Mouse (Mus musculus) limb, embryonic 10.5 days (tissue): ENCODE measurements at regions not wholly inside any gene's neighbourhood (a gene's known extent, or its start where the extent isn't known, plus 50 kb on each side); places are given as distances from the start of the nearest gene placed in this dataset.

ENCODE experiments used
- DNase-seq: peaks from one replicate; pipeline ENCODE4 v3.0.0-alpha.2; 2017; ENCODE audit warnings: low spot score
- H3K27ac ChIP-seq: fragments of 300-500 bp; sonication (generic); 2 replicates; pipeline ENCODE4 v1.5.1; 2016; ENCODE audit warnings: mild to moderate bottlenecking
- H3K27me3 ChIP-seq: fragments of 300-500 bp; sonication (generic); 2 replicates; pipeline ENCODE4 v1.6.1; 2016; ENCODE audit warnings: low read depth, mild to moderate bottlenecking; ENCODE audit not compliant: poor library complexity, severe bottlenecking
- H3K36me3 ChIP-seq: fragments of 300-500 bp; sonication (generic); 2 replicates; pipeline ENCODE4 v1.6.1; 2016; ENCODE audit warnings: mild to moderate bottlenecking, moderate library complexity
- H3K4me1 ChIP-seq: fragments of 300-500 bp; sonication (generic); 2 replicates; pipeline ENCODE4 v1.6.1; 2016
- H3K4me3 ChIP-seq: fragments of 300-500 bp; sonication (generic); 2 replicates; pipeline ENCODE4 v1.5.1; 2016; ENCODE audit warnings: mild to moderate bottlenecking, moderate library complexity
- H3K9me3 ChIP-seq: fragments of 300-500 bp; sonication (generic); replicated peaks from 2 replicates; pipeline ENCODE4 v1.6.1; 2016; ENCODE audit warnings: mild to moderate bottlenecking
- WGBS: fragments of 180-500 bp; shearing (Covaris S2); methylation state at CpG from one replicate; pipeline ENCODE4 v1.1.7; 2016; 5-methylcytosine and 5-hydroxymethylcytosine counted together

GRCm38 (mm10) chr10:120593876-120594275, 117.6 kb upstream of the Hmga2 start:
- DNase-seq: no peak
- H3K4me3 ChIP-seq: no peak overlapping the region
- no peaks in the 10 kb centered on the region for H3K36me3 ChIP-seq
- H3K27ac ChIP-seq: no peak overlapping the region
- H3K27me3 ChIP-seq: no peaks in the 10 kb centered on the region
- peaks cover 16% of the 10 kb centered on the region for H3K4me1 ChIP-seq
- no peaks in the 10 kb centered on the region for H3K9me3 ChIP-seq

- peak overlapping the region; percentile 68 for H3K27ac ChIP-seq
- peaks cover 26% of the 10 kb centered on the region for H3K4me1 ChIP-seq
- WGBS: 23% methylated on average over 2 of the region's 2 CpGs
- DNase-seq: no peak
- no peaks in the 10 kb centered on the region for H3K36me3 ChIP-seq
- no peak overlapping the region for H3K4me3 ChIP-seq
- H3K9me3 ChIP-seq: no peaks in the 10 kb centered on the region
- H3K27me3 ChIP-seq: no peaks in the 10 kb centered on the region
Observed at GRCm38 (mm10) chr10:120589659-120590058, 113.4 kb upstream of the Hmga2 start.

DNA sequence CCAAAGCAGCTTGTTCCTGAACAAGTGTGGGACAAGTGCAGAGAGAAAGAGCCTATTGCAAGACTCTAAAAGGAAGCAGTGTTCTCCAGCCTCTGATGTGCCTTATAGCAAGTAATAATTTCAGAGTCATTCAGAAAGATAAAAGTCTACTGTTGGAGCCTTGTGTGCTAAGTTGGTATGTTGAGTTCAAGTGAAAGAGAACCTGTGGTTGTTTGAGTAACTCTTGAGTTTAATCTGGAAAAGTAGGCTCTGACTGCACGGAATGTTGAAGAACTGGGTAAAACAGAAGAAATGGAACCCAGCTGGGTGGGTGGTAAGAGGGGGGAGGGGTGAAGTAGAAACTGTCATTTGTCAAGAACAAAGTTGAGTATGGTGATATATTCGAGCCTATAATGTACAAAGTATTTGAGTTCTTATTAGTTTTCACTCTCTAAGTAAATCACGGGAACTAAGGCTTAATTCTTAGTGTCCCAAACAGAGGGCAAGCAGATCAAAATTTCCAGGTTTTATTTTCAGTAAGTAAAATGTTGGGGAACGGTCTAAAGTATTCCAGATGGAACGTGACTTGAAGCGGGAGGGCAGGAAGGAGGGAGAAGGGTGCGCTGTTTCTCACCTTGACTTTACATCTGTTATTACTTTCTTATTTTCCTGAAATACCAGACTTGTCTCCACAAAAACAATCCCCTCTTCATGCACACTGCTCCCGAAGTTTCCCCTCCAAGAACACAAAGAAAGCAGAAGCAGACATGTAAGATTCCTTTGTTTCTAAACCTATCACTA, 111.8 kb upstream of the Hmga2 start:
- 57% methylated on average over 8 of the region's 8 CpGs for WGBS
- Histone ChIP-seq H3K27me3 (no peaks in the 10 kb centered on the region), H3K4me1 (peaks cover 26% of the 10 kb centered on the region), H3K9me3 (no peaks in the 10 kb centered on the region), H3K4me3 (no peak overlapping the region), H3K27ac (peak overlapping the region; percentile 84), H3K36me3 (no peaks in the 10 kb centered on the region)
- no peak for DNase-seq

DNA sequence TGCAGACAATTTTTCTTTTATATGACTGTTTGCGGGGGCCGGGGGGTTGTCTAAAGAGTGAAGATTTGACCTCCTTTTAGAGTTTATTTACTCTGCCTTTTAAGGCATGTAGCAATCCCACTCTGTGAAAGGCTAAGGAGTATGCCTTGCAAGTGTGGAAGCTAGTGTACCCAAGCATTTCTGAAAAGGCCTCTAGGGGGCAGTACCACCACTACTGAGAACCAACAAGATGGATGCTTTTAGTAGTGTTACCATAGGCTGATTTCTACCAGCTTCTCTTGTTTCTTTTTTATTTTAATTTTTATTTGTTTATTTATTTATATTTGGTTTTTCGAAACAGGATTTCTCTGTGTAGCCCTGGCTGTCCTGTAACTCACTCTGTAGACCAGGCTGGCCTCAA, 110.9 kb upstream of the Hmga2 start:
- Histone ChIP-seq H3K27ac (peak overlapping the region; percentile 84; the same call in 1 of the 2 replicates), H3K4me1 (peaks cover 34% of the 10 kb centered on the region), H3K4me3 (no peak overlapping the region), H3K27me3 (no peaks in the 10 kb centered on the region), H3K9me3 (no peaks in the 10 kb centered on the region), H3K36me3 (no peaks in the 10 kb centered on the region)
- DNase-seq: no peak
- 87% methylated on average over 3 of the region's 3 CpGs for WGBS

- H3K9me3 ChIP-seq: no peaks in the 10 kb centered on the region
- DNase-seq: no peak
- no peak overlapping the region for H3K4me3 ChIP-seq
- WGBS: 28% methylated on average over 7 of the region's 7 CpGs
- 0 out of 2 replicates have a peak overlapping the region, but pooled peaks have one; percentile 21 for H3K27ac ChIP-seq
- no peaks in the 10 kb centered on the region for H3K36me3 ChIP-seq
- no peaks in the 10 kb centered on the region for H3K27me3 ChIP-seq
- peaks cover 34% of the 10 kb centered on the region for H3K4me1 ChIP-seq
Observed at GRCm38 (mm10) chr10:120582497-120582896, 106.2 kb upstream of the Hmga2 start.

DNA sequence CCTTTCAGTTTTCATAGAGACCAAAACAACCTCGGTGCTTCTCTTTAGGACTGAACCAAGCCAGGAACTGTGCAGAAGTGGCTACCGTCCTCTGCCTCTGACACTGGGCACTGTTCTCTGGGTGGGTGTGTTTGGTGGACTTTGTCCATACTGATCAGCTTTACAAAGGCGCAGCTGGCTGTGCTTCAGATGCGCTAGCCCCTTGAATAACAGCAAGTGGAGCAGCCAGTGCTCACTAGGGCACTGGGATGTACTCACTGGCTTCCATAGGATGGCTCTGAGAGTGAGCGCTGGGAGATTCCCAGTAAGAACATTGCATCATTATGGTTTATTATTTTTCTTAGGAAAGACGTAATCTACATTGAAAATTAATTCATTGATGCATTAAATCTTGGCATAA, 105.3 kb upstream of the Hmga2 start:
- no peaks in the 10 kb centered on the region for H3K36me3 ChIP-seq
- 93% methylated on average over 6 of the region's 6 CpGs for WGBS
- H3K4me3 ChIP-seq: no peak overlapping the region
- H3K9me3 ChIP-seq: no peaks in the 10 kb centered on the region
- no peaks in the 10 kb centered on the region for H3K27me3 ChIP-seq
- peak overlapping the region; percentile 42; the same call in 1 of the 2 replicates for H3K27ac ChIP-seq
- DNase-seq: no peak
- peaks cover 41% of the 10 kb centered on the region for H3K4me1 ChIP-seq

DNA sequence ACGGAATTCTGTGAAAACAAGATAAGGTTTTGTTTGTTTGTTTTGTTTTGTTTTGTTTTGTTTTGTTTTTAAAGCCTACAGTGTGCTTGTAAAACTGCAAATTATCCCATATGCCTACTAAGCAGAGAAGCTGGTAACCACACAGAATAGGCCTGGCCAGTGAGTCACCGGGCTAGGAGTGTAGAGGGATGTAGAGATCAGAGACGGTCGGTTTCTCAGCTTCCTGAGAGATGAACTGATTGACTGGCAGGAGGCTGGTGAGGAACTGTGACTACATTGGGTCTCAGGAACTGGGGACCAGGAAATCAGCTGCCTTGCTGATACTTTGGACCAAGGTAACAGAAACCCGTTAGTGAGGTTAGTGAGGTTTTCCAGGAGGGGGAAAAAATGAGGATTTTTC, 100.6 kb upstream of the Hmga2 start:
- Histone ChIP-seq H3K9me3 (no peaks in the 10 kb centered on the region), H3K27ac (peak overlapping the region; percentile 61), H3K4me1 (peaks cover 66% of the 10 kb centered on the region), H3K36me3 (no peaks in the 10 kb centered on the region), H3K4me3 (no peak overlapping the region), H3K27me3 (no peaks in the 10 kb centered on the region)
- no peak for DNase-seq
- WGBS: 32% methylated on average over 5 of the region's 5 CpGs

DNA sequence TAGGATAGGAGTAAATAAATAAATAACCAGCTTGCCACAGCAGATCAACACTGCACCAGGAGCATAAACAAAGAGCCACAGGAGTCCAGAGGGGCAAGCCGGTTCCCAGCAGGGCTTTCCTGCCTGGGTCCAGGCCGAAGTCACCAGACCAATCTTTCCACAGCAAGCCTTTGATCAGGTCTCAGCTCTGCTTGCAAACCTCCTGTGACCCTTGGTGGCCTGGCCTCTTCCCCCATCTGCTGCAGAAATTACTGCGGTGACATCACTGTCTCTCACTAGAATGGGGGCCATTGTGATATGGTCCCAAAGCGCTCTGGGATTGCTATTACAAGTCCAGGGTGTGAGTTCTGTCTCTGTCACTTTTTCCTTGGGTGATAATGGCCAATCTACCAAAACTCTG, 99.9 kb upstream of the Hmga2 start:
- Histone ChIP-seq H3K27me3 (no peaks in the 10 kb centered on the region), H3K27ac (peak overlapping the region; percentile 75), H3K9me3 (no peaks in the 10 kb centered on the region), H3K4me3 (no peak overlapping the region), H3K4me1 (peaks cover 73% of the 10 kb centered on the region), H3K36me3 (no peaks in the 10 kb centered on the region)
- peak; percentile 57 for DNase-seq
- 7% methylated on average over 4 of the region's 4 CpGs for WGBS

DNA sequence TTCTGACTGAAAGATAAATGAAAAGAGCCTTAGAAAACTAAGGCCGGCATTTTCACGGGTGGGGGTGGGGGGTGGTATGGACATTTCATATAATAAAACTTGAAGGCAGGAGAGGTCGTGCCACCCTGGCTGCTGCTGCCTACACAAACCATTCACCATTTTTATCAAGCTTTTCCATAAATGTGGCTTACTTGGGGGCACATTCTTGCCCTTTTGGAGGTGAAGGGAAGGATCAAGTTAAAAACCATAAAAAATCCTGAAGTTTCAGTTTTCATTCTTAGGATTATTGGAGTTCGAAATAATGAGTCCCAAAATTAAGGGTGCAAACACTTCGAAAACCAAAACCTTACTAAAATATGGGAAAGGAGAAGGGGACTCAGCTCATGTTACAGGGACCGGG, 95.1 kb upstream of the Hmga2 start:
- H3K4me3 ChIP-seq: peak overlapping the region; percentile 6; the same call in 1 of the 2 replicates
- peaks cover 61% of the 10 kb centered on the region for H3K4me1 ChIP-seq
- H3K27ac ChIP-seq: peak overlapping the region; percentile 56; the same call in 1 of the 2 replicates
- no peaks in the 10 kb centered on the region for H3K36me3 ChIP-seq
- 5% methylated on average over 6 of the region's 6 CpGs for WGBS
- no peaks in the 10 kb centered on the region for H3K9me3 ChIP-seq
- H3K27me3 ChIP-seq: no peaks in the 10 kb centered on the region
- no peak for DNase-seq

DNA sequence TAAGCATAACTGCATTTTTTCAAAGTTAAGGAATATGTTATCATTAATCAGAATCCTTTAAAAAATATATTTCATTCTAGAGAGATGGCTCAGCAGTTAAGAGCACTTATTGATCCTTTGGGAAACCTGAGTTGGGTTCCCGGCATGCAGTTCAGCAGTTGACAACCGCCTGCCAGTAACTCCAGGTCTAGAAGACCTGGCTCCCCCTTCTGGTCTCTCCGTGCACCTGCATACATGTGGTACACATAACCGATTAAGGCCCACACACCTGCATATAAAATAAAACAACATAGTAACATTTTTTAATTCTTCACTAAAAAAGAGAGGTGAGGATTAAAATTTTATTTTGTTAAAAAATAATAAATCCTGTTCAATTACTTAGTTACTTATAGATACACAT, 89.7 kb upstream of the Hmga2 start:
- Histone ChIP-seq H3K4me3 (no peak overlapping the region), H3K9me3 (no peaks in the 10 kb centered on the region), H3K27me3 (no peaks in the 10 kb centered on the region), H3K27ac (no peak overlapping the region), H3K36me3 (no peaks in the 10 kb centered on the region), H3K4me1 (peaks cover 36% of the 10 kb centered on the region)
- DNase-seq: no peak
- WGBS: 96% methylated on average over 4 of the region's 4 CpGs

GRCm38 (mm10) chr10:120564859-120565258, 88.6 kb upstream of the Hmga2 start:
- H3K4me1 ChIP-seq: peaks cover 26% of the 10 kb centered on the region
- no peaks in the 10 kb centered on the region for H3K9me3 ChIP-seq
- H3K27me3 ChIP-seq: no peaks in the 10 kb centered on the region
- H3K36me3 ChIP-seq: no peaks in the 10 kb centered on the region
- peak overlapping the region; percentile 24 for H3K4me3 ChIP-seq
- DNase-seq: no peak
- 27% methylated on average over 14 of the region's 14 CpGs for WGBS
- peak overlapping the region; percentile 50 for H3K27ac ChIP-seq

- no peak for DNase-seq
- no peaks in the 10 kb centered on the region for H3K27me3 ChIP-seq
- WGBS: 17% methylated on average over 10 of the region's 10 CpGs
- no peak overlapping the region for H3K4me3 ChIP-seq
- peak overlapping the region; percentile 61 for H3K27ac ChIP-seq
- no peaks in the 10 kb centered on the region for H3K9me3 ChIP-seq
- H3K4me1 ChIP-seq: peaks cover 24% of the 10 kb centered on the region
- H3K36me3 ChIP-seq: no peaks in the 10 kb centered on the region
Observed at GRCm38 (mm10) chr10:120563926-120564325, 87.7 kb upstream of the Hmga2 start.

DNA sequence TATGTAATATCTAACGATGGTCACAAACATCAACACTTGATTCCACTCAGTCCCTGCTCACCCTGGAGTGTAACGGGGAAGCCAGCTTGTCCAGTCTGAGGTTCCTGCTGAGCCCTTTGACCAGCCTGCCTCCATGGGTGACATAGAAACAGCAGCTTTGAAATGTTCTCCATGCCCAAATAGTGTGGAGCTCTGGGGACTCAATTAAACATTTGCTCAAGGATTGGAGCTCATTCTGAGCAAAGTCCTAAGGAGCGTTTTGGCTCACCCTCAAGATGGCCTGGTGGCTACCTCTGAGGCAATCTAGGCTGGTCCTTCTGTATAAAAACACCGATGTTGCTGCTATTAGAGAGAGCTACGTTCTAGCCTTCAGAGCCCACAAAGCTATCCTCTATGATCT, 85.6 kb upstream of the Hmga2 start:
- 94% methylated on average over 5 of the region's 5 CpGs for WGBS
- Histone ChIP-seq H3K4me3 (no peak overlapping the region), H3K4me1 (peaks cover 36% of the 10 kb centered on the region), H3K27me3 (no peaks in the 10 kb centered on the region), H3K36me3 (no peaks in the 10 kb centered on the region), H3K9me3 (no peaks in the 10 kb centered on the region), H3K27ac (no peak overlapping the region)
- no peak for DNase-seq
